Mouse (Mus musculus): ENCODE results near the gene Zmynd8.

Gene Zmynd8

DNA sequence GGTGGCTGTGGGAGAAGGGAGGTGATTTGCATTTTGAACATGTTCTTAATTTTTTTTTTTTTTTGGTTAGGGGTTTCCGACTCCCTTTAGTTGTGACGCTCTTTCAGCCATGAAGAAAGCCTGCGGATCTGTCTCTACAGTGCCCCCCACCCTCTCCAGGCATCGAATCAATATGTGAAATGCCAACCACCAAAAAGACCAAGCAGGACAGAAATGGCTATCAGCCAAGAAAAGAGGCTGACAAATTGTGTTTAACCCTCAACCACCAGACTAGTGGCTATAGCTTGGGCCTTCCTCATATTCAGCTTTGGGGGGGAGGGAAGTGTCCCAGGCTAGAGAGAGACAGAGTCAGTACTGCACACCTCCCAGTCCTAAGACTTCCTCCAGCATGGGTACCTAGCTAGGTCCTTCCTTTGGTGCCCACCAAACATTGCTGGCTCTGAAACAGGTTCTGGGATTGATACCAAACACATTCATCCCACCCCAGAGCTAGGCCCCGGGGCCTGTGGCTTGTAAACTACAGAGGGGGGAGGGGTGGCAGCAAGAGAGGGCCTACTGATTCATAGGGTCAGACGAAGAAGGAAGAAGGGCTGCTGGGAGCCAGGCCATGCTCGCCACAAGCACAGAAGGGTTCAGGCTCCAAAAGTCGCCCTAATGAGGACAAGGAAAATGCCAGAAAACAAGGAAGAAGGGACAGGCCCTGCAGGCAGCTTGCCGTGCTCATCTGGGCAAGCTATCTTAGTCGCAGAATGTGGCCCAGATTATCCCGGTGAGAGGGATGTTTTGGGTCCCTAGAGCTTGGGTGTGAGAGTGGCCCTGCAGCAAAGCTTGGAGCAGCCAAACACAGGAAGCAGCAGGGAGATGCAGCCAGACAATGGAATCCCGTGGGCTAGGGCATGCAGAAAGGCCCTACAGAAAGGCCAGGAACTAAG lies 40.1 kb downstream of the Zmynd8 start:
- DNase-seq (ENCODE audit: low spot score in 2 of 2) = no peak

- DNase-seq (ENCODE audit: low spot score in 2 of 2) = no peak
These were observed 40.9 kb downstream of the Zmynd8 start for GRCm38 (mm10) chr2:165857841-165858426.

- DNase-seq (ENCODE audit: low spot score in 2 of 2) = no peak
These were observed 41.4 kb downstream of the Zmynd8 start for GRCm38 (mm10) chr2:165857395-165857831.

DNA sequence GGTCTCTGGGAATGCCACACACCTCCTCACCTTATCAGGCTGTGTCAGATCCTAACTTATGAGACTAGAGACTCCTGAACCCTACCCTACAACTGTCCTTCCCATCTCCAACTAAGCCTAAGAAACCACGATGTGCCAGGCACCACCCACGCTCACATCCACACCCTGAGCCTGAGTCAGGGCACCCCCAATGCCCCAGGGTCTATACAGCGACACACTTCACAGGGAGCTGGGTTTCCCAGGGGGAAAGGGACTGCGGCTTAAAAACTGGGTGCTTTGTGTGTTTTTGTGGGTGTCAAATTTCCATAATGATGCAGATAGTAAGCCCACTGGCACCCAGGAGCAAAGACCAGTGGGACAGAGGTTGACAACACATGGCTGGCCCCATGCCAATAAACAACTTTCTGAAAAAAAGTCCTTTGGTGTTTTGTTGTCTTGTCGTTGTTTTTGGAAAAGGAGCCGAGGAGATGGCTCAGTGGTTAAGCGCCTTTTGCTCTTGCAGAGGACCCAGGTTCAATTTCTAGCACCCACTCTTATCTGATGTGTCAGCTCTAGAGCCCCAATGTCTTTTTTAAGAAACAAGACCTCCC lies 42.1 kb downstream of the Zmynd8 start:
- DNase-seq (ENCODE audit: low spot score in 2 of 2) = no peak

- peak; percentile 68 to 81 for DNase-seq (ENCODE audit: low spot score in 2 of 2)
These were observed 43.0 kb downstream of the Zmynd8 start for GRCm38 (mm10) chr2:165855641-165856301.

DNA sequence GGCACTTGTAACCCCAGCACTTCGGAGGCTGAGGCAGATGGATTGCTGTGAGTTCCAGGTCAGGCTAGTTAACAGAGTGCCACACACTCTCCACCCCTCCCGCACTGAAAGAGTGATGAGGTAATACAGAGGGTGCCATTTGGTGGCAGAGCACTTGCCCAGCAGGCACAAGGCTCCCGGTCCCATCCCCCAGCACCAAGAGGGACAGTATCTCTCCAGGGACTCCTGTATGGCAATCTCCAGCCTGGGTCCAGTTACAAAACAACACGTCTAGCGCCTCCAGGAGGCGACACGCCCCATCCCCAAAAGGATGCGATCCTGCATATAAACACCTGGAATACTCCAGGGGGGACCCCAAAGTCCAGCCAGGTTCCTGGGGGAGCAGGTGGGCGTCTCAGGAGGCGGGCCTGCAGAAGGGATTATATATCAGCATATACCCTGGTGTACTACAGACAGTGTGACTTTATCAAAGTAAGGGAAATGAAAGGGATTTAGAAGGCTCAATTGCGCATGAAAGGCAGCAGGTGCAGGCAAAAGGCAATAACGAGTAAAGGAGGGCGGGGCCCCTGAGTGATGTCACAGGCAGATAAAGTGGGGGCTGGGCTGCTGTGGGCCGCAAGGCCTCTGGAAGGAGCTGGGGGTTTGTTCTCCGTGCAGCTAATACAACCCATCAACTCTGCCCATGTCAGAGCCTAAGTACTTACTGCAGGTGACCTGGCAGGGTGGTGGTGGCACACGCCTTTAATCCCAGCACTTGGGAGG lies 44.4 kb downstream of the Zmynd8 start:
- no peak for DNase-seq (ENCODE audit: low spot score in 2 of 2)

DNA sequence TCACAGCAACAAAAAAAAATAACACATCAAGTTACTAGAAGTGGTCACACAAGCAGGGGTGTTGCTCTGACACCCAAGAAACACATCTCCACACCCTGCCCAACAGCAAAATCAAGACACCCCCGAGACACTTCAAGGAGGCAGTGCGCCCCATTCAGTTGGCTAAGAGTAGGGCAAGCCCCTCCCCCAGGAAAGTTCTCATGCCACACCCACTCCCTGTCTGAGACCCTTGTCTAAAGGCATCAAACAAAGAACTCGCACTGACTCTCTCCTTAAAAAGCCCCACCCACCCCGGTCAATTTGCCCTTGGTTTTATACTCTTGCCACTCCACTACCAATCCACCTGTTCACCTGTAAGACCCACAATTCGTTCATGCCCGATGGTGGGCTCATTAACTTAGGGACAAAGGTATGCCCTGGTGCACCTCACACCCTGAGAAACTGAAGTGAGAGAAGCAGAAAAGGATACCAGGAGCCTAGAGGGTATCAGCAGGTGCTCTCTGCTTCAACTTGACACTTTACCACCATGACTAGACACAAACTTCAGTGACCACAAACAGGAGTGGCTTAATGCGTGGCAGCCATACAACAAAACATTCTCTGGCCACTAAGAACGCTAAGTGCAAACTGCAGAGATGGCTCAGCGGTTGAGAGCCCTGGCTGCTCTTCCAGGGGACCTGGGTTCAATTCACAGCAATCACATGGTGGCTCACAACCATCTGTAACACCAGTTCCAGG lies 45.8 kb downstream of the Zmynd8 start:
- DNase-seq (ENCODE audit: low spot score in 2 of 2) = no peak

DNA sequence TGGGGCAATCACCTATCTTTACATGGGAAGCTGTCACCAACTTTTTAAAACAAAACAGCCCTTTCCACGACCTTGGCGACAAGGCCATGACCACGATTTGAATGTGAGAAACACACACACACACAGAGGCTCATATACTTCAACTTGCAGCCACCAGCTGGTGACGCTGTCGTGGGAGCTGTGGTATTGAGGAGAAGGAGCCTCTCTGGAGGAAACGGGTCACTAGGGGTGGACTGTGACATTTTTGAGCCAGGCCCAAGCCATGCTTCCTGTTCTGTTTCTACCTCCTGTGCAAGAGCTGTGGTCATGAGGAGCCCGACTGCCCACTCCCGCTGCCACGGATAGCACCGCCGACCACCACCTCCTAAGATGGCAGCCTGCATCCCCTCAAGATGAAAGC lies 46.4 kb downstream of the Zmynd8 start:
- no peak for DNase-seq (ENCODE audit: low spot score in 2 of 2)

DNA sequence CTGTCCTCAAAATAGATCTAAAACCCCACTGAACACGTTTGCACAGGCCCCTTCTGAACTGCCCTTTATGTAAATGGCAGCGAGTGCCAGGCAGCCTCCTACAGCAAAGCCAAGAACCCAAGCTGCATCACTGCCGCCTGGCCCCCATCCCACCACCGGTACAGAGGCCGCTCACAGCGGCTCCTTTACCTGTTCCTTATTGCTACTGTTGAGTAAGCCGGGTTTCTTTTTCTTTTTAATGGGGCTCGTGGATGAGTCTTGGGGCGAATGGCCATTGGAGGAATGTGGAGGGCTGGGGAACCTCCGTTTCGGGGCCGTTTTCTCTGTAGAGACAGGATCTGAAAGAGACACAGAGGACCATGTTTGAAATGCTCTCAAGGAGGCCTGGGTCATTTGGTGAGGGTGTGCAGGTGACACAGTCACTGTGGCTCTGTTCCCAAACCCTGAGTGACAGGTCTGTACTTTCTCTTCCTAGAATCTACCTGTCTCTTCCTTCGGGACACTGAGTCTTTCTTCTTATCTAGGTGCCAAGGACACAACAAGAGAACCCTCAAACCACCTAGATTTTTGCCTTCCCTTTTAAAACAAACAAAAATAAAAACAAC lies 46.9 kb downstream of the Zmynd8 start:
- DNase-seq (ENCODE audit: low spot score in 2 of 2) = no peak

DNA sequence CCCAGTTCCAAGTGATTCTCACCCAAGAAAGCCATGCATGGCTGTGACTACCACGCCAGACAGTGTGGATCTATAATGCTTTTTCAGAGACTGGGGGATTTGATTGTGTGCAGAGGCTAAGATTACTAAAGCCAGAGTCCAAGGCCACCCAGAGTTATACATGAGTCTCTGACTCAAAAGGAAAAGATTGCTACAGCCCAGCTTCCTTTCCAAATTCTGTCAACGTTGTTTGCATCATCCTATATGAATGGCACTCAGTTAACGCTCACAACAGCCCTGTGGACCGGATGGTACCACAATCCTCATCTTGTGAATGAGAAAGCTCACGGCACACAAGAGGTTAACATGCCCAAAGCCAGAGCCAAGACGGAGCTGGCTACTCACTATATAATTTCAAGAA lies 48.0 kb downstream of the Zmynd8 start:
- no peak for DNase-seq (ENCODE audit: low spot score in 2 of 2)

GRCm38 (mm10) chr2:165849129-165849528 lies 49.7 kb downstream of the Zmynd8 start:
- peak in 1 of 2 experiments; percentile 71 for DNase-seq (ENCODE audit: low spot score in 2 of 2)

DNA sequence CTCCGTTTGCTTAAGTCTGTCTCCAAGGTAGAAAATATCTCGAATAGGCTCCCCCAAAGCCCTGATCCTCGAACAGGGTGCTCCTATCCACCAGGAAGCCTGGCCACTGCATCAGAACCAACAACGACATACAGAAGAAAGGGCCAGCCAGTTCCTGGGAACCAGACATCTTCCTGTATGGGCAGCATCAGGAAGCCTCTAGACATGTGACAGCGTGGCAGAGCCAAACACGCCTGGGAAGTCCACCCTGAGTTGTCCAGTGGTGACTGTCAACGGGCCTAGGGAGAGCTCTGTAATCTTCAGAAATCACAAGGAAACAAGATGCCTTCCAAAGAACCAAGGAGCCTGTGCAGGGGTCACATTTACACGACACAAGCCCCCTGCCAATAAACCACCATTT lies 52.0 kb downstream of the Zmynd8 start:
- no peak for DNase-seq (ENCODE audit: low spot score in 2 of 2)

- no peak for DNase-seq (ENCODE audit: low spot score in 2 of 2)
These were observed 53.3 kb downstream of the Zmynd8 start for GRCm38 (mm10) chr2:165845490-165845889.

GRCm38 (mm10) chr2:165843350-165843749 lies 55.5 kb downstream of the Zmynd8 start:
- DNase-seq (ENCODE audit: low spot score in 2 of 2) = no peak

GRCm38 (mm10) chr2:165842241-165842640 lies 56.6 kb downstream of the Zmynd8 start:
- DNase-seq (ENCODE audit: low spot score in 2 of 2) = no peak

DNA sequence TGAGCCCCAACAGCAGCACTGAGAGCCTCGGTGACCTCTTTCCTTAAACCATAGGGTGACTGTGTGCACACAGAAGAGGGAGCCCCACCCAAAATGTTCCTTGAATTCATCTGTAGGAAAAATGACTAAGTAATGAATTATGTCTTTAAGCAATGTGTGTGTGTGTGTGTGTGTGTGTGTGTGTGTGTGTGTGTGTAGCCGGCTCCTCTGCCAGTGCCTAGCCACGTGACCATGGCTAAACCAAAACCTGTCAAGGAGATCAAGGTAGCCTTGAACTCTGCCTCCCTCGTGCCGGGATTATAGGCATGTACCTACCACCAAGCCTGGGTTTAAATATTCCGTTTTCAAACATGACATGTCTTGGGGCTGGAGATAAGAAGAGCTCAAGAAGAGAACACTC lies 57.0 kb downstream of the Zmynd8 start:
- DNase-seq (ENCODE audit: low spot score in 2 of 2) = no peak

DNA sequence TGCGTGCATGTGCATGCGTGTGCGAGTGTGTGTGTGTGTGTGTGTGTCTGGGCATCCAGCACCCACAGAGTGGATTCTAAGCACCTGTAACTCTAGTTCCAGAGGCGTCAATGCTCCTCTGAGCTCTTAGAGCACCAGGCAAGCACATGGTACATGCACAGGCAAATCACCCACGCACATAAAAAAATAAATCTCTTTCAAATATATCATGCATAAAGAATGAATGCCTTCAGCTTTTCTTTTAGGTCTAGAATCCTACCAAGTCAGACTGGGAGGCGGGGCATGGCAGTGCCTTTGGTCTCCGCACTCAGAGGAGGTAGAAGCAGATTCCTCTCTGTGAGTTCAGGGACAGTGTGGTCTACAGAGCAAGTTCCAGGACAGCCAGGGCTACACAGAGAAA lies 58.0 kb downstream of the Zmynd8 start:
- peak in 1 of 2 experiments; percentile 57 for DNase-seq (ENCODE audit: low spot score in 2 of 2)

DNA sequence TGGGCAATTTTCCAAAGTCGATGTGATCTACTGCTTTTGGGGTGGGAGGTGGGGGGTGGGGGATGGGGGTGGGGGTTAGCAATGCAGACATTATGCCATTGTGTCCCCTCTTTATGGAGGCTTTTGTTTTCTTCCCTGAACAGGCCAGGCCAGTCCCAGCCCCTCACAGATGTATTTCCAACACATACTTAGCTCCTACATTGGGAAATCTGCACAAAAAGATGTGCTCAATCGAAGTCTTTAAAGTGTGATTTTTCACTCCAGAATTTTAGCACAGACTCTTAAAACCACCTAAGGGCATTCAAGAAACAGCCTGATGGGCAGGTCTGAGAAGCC lies 59.5 kb downstream of the Zmynd8 start:
- DNase-seq (ENCODE audit: low spot score in 2 of 2) = no peak

GRCm38 (mm10) chr2:165838606-165839316 lies 60.1 kb downstream of the Zmynd8 start:
- DNase-seq (ENCODE audit: low spot score in 2 of 2) = no peak

GRCm38 (mm10) chr2:165834601-165835000 lies 64.2 kb downstream of the Zmynd8 start:
- no peak for DNase-seq (ENCODE audit: low spot score in 2 of 2)

All from right cerebral cortex, postnatal 36 days (tissue).